Mouse (Mus musculus) adrenal gland, postnatal 10 days (tissue): ENCODE data around the gene Mknk2. TPM values are rescaled to one million over a fixed set of nuclear protein-coding genes. Genes with fewer than 3 reads are reported as not detected.
A peak's percentile ranks its signal among the peaks of the same experiment; 100 is the strongest.

Experiments
- DNase-seq: peaks from one replicate; pipeline ENCODE4 v3.0.0; 2021; ENCODE audit warnings: mixed read lengths
- long read RNA-seq, 2 experiments: library from polyadenylated mRNA; stranded (forward); transcript quantifications; one replicate each; pipeline ENCODE4 v2.0.0; 2021
- total RNA-seq, 2 experiments: library from RNA; stranded (reverse); gene quantifications; 2 replicates each; pipeline ENCODE4 v1.2.3; 2021

The Mknk2 gene
- total RNA-seq = 100 to 1,000 TPM; 249 to 298 TPM
- long read RNA-seq, experiment 1, transcript Mknk2-205 (14 exons, 3,439 nt) = major isoform, 26 of 290 reads
- long read RNA-seq, experiment 1, partial matches to known transcripts = 23 of 290 reads
- long read RNA-seq, experiment 1, other reads (novel, unspliced or antisense) = 238 of 290 reads
- long read RNA-seq, experiment 2, transcript Mknk2-205 (14 exons, 3,439 nt) = major isoform, 123 of 544 reads
- long read RNA-seq, experiment 2, partial matches to known transcripts = 90 of 544 reads
- long read RNA-seq, experiment 2, other reads (novel, unspliced or antisense) = 329 of 544 reads

DNA sequence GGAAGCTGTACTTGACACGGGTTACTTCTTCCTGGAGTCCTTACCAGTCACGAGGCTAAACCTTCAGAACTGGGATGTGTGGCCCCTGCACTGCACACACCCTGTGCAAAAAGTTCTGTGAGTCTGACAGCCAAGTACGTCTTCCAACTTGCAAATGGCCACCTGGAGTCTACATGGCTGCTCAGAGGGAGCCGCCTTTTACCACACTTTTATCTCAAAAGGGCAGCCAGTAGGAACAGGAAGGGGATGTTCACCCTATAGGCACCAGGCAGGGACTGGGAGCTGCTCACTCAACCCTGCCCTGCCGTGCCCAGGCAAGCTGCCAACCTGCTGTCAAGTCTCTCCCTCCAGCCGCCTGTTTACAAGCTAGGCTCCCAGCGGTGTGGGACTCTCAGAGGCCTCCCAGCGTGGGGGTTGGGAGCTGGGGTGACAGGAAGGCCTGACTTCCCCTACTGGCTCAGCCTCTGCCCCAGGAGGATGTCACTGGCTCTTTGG, at the start of gene Mknk2:
Gene Mknk2, minus strand, starts transcription at position 171 of the 495 bp plus-strand sequence.
- peak; percentile 97 for DNase-seq

GRCm38 (mm10) chr10:80717281-80717680, 39.4 kb upstream of the Mknk2 start:
- peak; percentile 79 for DNase-seq

DNA sequence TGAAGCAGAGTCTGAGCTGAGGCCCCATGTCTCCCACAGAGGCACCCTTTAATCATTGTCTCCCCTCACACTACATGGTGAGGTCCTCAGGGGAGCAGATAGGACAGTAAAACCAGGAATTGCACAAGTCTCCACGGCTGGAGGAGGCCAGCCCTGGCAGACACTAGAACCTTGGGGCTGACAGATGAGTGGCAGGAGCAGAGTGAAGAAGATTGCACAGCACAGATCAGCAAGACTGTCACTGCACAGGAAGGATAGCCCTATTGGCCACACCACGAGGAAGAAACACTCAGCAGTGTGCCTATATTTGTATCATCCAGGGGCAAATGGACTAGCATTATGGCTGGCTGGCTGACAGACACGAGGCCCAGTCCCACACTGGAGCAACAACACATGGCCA, 32.9 kb upstream of the Mknk2 start:
- DNase-seq = no peak

DNA sequence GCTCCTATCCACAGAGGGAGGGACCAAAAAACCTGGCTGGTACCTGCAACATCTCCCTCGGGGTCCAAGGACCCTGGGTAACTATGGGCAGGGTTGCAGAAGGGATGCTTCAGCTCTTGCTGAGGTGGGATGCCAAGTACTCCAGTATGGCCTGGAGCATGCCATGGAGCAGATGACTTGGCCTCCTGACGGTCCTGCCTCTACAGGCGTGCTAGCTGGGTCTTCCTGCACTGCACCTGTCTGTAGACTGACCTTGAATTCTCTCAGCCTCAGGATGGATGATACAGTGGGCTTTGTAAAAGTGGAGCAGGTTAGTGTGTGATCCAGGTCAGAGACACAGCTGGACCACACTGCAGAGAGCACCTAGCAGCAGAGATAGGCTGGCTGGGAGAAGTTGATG, 27.6 kb upstream of the Mknk2 start:
- no peak for DNase-seq

GRCm38 (mm10) chr10:80705033-80705432, 27.1 kb upstream of the Mknk2 start:
- DNase-seq = no peak

DNA sequence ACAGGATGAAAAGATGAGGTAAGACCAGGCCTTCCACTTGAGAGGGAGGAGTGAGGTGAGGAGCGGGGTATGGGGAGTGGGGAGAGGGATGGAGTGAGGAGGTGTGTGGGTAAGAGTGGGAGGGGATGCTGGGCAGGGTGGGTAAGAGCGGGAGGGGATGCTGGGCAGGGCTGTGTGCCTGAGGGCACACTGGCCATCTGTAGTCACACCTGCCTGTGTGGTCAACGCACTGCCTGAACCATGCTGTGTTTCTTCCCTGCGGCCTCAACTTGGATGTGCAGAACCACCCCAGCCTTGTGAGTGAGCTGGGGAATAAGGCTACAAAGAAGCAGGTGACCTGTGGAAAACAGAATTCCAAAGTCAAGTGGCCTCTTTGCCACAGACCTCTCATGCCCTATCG, 26.5 kb upstream of the Mknk2 start:
- no peak for DNase-seq

DNA sequence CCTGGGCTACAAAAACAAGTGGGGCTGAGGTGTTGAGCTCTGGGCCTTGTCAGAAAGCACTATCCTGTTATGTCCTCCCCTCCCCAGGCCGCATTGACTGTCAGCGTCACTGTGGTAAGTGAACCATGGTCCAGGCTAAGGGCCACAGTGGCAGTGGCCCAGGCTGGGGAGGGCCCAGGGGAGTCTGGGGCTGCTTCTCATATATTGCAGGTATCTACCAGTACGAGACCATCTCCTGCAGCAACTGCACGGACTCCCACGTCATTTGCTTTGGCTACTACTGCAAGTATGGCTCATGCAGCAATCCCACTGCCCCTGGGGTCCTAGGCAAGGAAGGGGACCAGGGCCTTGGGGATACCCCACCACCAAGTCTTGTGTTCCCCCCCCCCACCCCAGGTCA, 25.7 kb upstream of the Mknk2 start:
- DNase-seq = no peak

DNA sequence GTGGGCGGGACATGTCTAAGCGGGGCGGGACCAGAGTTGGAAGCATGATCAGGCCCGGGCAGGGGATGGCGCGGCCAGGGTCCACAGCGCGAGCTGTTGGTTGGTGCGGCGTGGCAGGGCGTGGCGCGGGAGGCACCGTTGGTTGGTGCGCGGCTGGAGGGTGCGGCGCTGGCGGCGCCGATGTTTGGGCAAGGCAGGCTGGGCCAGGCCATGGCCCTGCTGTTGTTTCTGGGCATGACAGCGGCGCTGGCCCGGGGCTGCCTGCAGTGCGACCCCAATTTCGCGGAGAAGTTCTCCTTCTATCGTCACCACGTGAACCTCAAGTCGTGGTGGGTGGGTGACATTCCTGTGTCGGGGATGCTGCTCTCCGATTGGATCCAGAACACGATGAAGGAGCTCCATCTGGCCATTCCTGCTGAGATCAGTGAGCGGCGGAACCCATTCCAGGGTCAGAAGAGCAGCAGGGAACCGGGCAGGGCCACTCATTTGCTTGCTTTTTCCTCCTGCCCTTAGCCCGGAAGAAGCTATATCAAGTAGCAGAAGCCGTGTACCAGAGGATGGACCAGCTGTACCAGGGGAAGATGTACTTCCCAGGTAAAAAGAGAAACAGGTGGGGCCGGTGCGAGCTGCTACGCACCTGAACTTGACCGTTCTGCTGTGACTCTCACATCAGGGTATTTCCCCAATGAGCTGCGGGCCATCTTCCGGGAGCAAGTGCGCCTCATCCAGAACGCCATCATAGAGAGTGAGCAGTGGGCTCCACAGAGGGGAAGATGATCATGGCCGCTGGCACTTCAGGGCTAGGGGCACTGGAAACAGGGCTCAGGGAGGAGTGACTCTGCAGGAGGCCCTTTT, 24.9 kb upstream of the Mknk2 start:
- peak; percentile 96 for DNase-seq

- peak; percentile 99 for DNase-seq
Measured at GRCm38 (mm10) chr10:80701721-80702535, 24.0 kb upstream of the Mknk2 start, which contains the start of the genes Mob3a and Izumo4. TSS of gene Mob3a (minus strand) at chr10:80701977. TSS of gene Izumo4 (plus strand) at chr10:80702184.

DNA sequence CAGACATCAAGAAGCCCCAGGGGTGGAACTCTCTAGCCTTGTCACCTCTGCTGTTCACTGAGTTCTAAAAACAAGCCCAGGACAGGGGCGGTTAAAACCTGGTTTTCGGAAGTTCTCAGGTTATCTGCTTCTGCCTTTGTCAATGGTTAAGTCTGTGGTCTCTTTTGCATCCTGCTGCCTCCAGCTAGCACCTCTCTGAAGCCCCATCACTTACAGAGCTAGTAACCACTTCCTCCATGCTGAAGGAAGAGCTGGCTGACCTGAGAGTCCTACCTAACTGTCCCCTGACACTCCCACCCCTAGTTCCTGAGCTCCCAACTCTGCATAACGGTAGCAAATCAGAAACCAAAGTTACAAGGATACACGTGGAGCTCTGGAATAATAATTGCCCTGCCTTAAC, 22.8 kb upstream of the Mknk2 start:
- no peak for DNase-seq

DNA sequence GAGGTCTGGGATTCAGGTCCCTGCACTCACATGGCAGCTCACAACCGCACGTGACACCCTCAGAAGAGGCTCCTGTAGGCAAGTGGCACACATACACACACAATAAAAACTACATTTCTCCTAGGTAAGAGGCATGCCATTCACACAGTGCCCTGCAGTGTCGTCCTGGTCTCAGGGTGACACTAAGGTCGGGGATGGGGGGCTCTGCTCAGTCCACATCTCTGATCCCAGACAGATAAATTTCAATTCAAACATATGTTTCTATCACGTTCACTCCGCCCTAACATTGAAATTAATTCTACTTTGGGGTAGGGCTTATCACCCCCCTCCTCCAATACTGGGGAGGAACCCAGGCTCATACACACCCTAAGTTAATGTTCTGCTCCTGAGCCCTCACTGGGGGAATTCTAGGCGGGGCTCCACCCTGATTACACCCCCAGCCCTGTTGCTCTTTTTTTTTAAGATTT, 22.2 kb upstream of the Mknk2 start:
- DNase-seq = no peak

DNA sequence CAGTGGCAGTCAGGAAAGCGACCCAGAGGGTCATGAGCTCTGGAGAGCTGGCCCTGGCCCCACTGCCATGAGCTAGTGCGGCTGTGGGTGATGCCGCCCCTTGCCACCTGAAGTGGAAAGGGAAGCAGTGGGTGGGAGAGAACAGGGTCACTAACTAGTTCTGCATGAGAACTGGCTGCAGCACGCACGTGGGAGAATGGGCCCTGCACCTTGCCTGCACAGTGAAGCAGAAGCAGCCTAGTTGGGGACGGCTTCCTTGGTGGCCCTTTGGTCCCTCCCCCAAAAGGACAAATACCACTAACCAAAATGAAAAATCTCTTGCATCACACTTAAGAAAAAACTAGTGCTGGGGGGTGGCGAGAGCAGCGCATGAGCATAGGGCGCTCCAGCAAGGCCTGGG, 20.7 kb upstream of the Mknk2 start:
- no peak for DNase-seq

DNA sequence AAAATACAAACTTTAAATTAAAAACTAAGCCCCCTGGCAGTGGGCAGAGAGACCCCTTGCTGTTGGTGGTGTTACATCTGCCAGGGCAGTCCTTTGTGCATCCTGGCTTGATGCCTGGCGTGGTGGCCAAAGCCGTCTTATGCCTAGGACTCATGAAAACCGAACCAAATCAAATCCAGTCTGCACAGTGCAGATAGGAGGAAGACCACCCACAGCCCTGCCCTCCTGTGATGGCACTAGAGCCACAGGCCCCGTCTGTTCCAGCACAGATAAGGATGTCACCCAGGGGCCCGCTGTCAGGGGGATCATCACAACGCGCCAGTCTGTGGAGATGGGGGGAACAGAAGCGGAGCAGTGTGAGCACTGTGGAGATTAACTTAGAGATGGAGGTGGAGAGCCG, 19.9 kb upstream of the Mknk2 start:
- DNase-seq = no peak

DNA sequence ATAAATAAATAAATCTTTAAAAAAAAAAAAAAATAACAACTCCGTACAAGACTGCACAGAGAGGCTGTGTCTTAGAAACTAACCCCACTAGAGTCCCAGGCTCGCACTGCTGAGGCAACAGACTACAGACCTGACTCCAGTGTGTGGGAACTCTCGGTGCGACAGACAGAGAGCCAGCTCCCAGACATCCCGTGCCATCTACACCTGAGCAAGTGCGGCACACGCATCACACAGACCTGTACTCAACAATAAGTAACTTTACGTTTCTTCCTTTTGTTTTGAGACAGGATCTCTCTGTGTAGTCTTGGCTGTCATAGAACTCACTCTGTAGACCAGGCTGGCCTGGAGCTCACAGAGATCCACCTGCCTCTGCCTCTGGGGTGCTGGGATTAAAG, 19.5 kb upstream of the Mknk2 start:
- no peak for DNase-seq

DNA sequence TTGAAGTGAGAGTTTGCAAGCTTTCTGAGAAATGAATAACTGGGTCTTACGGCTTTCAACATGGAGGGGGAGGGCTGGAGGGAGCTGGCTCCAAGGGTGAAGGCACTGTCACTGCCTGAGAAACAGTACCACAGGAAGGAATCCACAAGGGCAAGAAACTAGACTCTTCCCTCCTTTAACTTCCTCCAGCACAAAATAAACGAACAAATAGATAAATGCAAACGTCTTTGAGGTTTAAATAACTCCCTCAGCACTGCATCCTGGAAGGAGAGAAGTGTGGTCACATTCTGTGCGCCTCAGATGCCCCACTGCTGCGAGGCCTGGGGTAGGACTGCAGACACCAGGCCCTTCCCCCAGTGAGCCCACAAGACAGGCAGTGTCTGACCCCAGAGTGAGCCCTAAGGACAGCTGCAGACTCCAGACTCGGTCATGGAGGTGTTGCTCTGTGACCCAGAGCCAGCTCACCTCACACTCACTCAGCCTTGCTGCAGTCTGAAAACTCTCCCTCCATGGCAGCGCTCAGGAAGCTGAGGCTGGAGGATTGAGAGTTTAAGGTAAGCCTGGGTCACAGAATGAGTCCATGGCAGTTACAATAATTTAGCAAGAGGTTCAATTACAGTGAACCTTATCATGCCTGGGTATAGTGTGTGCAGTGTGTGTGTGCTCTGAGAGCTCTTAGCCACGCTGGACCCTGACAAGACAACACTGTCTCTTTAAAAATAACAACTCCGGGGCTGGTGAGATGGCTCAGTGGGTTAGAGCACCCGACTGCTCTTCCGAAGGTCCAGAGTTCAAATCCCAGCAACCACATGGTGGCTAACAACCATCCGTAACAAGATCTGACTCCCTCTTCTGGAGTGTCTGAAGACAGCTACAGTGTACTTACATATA, 18.8 kb upstream of the Mknk2 start:
- DNase-seq = no peak

GRCm38 (mm10) chr10:80695801-80696501, 18.0 kb upstream of the Mknk2 start:
- DNase-seq = no peak

GRCm38 (mm10) chr10:80695186-80695585, 17.3 kb upstream of the Mknk2 start:
- DNase-seq = peak; percentile 61

DNA sequence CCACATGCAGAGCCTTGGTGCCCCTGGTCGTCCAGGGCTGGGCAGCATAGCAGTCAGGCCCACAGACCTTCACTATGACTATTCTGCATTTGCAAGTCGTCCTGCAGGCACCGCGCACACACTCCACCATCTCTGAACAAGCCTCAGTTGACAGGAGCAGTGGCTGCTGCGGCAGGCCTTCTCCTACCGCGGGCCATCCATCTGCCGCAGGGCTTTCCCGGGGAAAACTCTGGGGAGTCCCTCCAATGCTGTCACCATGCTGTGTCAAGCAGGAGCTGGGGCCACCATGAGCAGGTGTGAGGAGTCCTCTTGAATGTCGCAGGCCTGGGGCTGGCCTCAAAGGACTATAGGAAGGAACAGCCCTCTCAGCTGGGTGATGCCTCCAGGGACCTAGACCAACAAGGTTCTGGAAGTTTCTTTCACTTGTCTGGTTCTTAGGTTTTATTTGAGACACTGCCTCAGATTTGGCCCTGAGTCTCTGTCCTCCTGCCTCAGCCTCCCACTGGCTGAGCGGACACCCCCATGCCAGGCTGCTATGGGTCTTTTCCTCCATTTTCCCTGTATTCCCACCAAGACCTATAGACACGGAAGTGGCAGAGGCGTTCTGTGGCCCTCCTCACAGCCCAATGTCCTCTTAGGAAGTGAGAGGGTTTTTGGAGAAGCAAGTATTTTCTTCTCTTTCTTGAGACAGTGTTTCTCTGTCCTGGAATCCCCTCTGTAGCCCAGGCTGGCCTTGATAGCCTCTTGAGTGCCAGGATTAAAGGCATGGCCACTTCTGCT, 16.4 kb upstream of the Mknk2 start:
- no peak for DNase-seq

DNA sequence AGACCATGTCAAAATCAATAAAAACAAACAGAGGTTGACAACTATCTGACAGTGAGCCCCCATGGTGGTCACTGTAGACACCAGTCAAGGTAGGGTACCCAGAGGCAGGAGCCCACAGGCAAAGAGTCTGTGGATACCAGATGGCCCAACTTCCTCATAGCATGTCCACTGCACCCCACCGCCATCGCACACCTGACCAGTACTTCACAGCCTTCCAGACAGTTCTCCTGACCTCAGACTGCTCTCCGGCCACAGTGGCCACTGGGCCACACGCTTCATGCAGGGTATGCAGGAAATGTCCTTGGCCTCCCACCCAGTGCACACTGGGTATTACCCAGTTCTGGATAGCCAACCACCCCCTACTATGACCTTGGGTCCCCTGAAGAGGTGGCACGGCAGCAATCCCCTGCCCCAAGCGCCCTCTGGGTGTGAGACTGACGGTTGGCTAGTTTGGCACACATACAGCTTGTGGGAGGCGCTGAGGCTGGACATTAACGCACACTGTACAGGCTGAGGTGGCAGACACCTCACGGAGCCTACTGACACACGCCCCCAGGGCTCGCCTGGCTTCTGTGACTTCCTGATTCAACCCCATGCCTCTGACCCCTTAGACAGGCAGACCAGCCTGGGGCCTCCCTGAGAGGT, 15.6 kb upstream of the Mknk2 start:
- DNase-seq = no peak
